Mouse (Mus musculus): ENCODE results near the gene Hoxa6. TPM values are rescaled to one million over a fixed set of nuclear protein-coding genes. Genes with fewer than 3 reads are reported as not detected.
A peak's percentile ranks its signal among the peaks of the same experiment; 100 is the strongest.

Gene Hoxa6
- polyA plus RNA-seq, 1 experiment from 2014 or later: not detected

- no peaks in the 10 kb centered on the region for H3K9me3 ChIP-seq (replicated peaks)
- 0 out of 2 replicates have a peak, but pooled peaks cover 11% of the 10 kb centered on the region for H3K4me1 ChIP-seq (replicated peaks)
- H3K4me3 ChIP-seq (replicated peaks): 0 out of 2 replicates have a peak overlapping the region, but pooled peaks have one; percentile 15
- H3K27ac ChIP-seq (replicated peaks): no peak overlapping the region
- peak overlapping the region; percentile 29 for H3K4me2 ChIP-seq
- H3K27me3 ChIP-seq: peaks cover 99% of the 10 kb centered on the region
- under 1% methylated on average over 36 of the region's 36 CpGs for WGBS (ENCODE audit: insufficient replicate concordance)
- no peak overlapping the region for H3K9ac ChIP-seq
- H3K36me3 ChIP-seq (replicated peaks): no peaks in the 10 kb centered on the region
- no peak for ATAC-seq (ENCODE audit: insufficient read depth)
Measured at GRCm38 (mm10) chr6:52224895-52225611, 16.5 kb upstream of the Hoxa6 start.

GRCm38 (mm10) chr6:52223939-52224760 is 15.6 kb upstream of the Hoxa6 start:
- Histone ChIP-seq H3K27me3 (peaks cover 99% of the 10 kb centered on the region), H3K4me3 (replicated peaks) (no peak overlapping the region), H3K36me3 (replicated peaks) (no peaks in the 10 kb centered on the region), H3K27ac (replicated peaks) (no peak overlapping the region), H3K4me2 (peak overlapping the region; percentile 6; the same call in 1 of the 2 replicates), H3K9ac (no peak overlapping the region), H3K4me1 (replicated peaks) (0 out of 2 replicates have a peak, but pooled peaks cover 11% of the 10 kb centered on the region), H3K9me3 (replicated peaks) (no peaks in the 10 kb centered on the region)
- no peak for ATAC-seq (ENCODE audit: insufficient read depth)
- 6% methylated on average over 24 of the region's 24 CpGs for WGBS (ENCODE audit: insufficient replicate concordance)

DNA sequence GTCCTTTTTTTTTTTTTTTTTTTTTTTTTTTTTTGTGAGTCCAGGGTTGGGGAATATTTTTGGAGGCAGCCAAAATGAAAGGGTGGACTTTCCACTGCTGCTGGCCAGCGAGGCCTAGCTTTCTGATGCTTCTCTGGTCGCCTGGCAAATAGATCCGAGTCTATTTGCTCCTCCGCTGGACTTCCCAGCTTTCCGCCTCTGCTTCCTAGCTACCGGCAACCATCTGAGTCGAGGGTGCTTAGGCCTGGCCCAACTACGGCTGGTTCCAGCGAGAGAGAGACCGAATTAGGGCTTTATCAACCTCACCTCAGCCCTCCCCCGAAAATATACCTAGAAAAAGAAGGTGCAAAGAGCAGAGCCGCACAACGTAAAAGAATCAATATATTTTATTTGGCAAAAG is 14.2 kb upstream of the Hoxa6 start:
- Histone ChIP-seq H3K27me3 (peaks cover 100% of the 10 kb centered on the region), H3K4me2 (no peak overlapping the region)

DNA sequence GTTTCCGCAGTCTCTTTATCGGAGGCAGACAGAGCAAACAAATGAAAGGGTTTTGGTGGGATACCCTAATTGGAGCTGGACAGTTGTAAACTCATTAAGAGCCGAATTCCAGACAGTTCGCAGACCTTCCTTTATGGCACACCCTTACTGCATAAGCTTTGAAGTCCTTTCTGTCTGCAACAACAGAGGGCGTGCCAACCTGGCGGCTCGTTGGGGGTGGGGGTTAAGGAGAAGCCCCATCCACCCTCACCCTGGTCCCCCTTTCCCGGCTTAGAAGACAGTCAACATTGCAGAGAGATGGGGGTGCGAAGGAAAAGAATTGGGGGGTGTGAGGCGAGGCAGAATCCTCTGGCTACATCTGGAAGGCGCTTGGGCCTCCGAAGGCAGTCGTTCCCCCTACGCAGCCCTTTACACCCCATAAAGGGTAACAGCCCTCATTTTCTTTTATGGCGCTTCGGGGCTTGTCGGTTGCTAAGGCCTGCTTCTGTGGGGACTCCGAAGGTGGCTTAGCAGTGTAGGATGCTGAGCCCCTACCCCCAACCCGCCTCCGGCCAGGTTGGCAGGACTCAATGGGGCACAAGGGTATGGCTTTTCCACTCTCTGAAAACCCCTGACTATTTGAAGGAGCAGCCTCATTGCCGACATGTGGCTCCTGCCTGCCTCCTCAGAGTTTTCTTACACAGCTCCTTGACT is 13.6 kb upstream of the Hoxa6 start:
- H3K4me3 ChIP-seq (replicated peaks): peak overlapping the region; percentile 51
- WGBS (ENCODE audit: insufficient replicate concordance): 13% methylated on average over 21 of the region's 21 CpGs
- peaks cover 100% of the 10 kb centered on the region for H3K27me3 ChIP-seq
- no peak for ATAC-seq (ENCODE audit: insufficient read depth)
- H3K36me3 ChIP-seq (replicated peaks): no peaks in the 10 kb centered on the region
- no peak overlapping the region for H3K9ac ChIP-seq
- H3K9me3 ChIP-seq (replicated peaks): no peaks in the 10 kb centered on the region
- H3K4me1 ChIP-seq (replicated peaks): peaks cover 14% of the 10 kb centered on the region; the same call in 1 of the 2 replicates
- H3K27ac ChIP-seq (replicated peaks): no peak overlapping the region
- peak overlapping the region; percentile 69 for H3K4me2 ChIP-seq

More for the DNA sequence above, 14.2 kb upstream of the Hoxa6 start:
- 28% methylated on average over 13 of the region's 13 CpGs for WGBS (ENCODE audit: insufficient replicate concordance)
- Histone ChIP-seq H3K27ac (replicated peaks) (no peak overlapping the region), H3K4me1 (replicated peaks) (0 out of 2 replicates have a peak, but pooled peaks cover 11% of the 10 kb centered on the region), H3K4me3 (replicated peaks) (no peak overlapping the region), H3K9ac (no peak overlapping the region), H3K36me3 (replicated peaks) (no peaks in the 10 kb centered on the region), H3K9me3 (replicated peaks) (no peaks in the 10 kb centered on the region)
- ATAC-seq (ENCODE audit: insufficient read depth): no peak

GRCm38 (mm10) chr6:52221337-52221992 is 12.9 kb upstream of the Hoxa6 start, which contains the start of gene Hoxa7:
Gene Hoxa7, minus strand, starts transcription at chr6:52221854.
- H3K36me3 ChIP-seq (replicated peaks): no peaks in the 10 kb centered on the region
- no peaks in the 10 kb centered on the region for H3K9me3 ChIP-seq (replicated peaks)
- peaks cover 100% of the 10 kb centered on the region for H3K27me3 ChIP-seq
- peak within 1 kb of the TSS; percentile 51 for H3K4me3 ChIP-seq (replicated peaks)
- under 1% methylated on average over 46 of the region's 46 CpGs for WGBS (ENCODE audit: insufficient replicate concordance)
- no peak within 1 kb of the TSS for H3K9ac ChIP-seq
- H3K4me1 ChIP-seq (replicated peaks): peaks cover 19% of the 10 kb centered on the region; the same call in 1 of the 2 replicates
- peak within 1 kb of the TSS; percentile 69 for H3K4me2 ChIP-seq
- ATAC-seq (ENCODE audit: insufficient read depth): no peak
- no peak within 1 kb of the TSS for H3K27ac ChIP-seq (replicated peaks)

DNA sequence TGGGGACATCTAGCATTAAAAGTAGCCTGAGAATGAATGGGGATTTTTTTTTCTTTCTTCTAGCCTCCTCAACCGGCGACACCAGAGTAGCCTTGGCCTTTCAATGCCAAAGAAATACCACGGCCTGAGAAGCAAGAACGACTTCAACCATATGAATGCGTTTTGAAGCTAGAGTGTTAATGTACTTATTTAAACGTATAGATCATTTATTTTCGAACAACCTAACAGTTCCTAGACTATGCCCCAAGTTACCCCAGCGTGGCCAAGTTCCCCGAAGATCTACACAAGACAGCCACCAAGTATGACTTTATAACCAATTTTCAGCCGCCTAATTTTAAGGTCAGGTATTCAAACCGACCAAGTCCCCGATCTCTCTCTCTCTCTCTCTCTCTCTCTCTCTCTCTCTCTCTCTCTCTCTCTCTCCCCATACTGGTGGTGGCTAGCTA is 12.4 kb upstream of the Hoxa6 start:
- H3K36me3 ChIP-seq (replicated peaks): no peaks in the 10 kb centered on the region
- no peak for ATAC-seq (ENCODE audit: insufficient read depth)
- 4% methylated on average over 12 of the region's 12 CpGs for whole genome bisulfite sequencing (ENCODE audit: insufficient replicate concordance)
- peak overlapping the region; percentile 51 for H3K4me3 ChIP-seq (replicated peaks)
- H3K4me1 ChIP-seq (replicated peaks): peaks cover 19% of the 10 kb centered on the region; the same call in 1 of the 2 replicates
- H3K27ac ChIP-seq (replicated peaks): no peak overlapping the region
- H3K4me2 ChIP-seq: peak overlapping the region; percentile 69
- no peaks in the 10 kb centered on the region for H3K9me3 ChIP-seq (replicated peaks)
- no peak overlapping the region for H3K9ac ChIP-seq
- peaks cover 100% of the 10 kb centered on the region for H3K27me3 ChIP-seq

DNA sequence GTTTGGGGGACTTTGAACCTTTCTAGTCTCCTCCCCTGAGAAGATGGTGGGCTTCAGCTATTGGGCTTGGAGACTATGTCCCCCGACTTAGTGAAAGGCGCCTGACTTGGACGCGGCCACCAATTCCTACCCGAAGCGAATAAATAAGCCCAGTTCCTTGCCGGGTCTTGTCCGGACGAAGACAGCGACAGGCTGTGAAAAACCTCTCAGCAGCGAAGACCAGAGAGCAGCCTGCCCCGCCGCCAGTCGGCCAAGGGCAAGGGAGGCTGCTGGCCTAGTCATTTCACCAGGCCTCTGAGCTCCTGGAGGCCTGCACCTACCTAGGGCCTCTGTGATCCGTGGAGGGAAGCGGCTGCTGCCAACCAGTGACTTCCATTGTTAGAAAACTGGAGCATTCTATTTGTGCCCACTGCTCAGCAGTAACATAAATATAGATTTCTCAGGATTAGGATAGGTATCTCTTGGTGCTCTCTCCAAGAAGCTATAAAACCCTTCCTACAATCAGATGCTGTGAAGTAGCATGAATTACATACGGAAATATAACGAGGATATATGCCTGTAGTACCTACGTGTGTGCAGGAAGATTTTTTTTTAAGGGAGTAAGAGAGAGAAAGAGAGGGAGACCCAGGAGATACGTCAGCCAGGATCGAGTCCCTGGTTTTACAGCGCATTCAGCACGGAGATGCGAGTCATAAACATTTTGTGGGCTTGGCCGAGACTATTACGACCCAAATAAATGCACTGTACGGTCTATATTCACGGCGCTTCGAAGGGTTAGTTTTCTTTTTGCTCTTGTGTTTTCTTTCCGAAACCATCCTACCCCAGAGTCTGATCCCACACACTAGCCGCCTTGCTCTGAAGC is 11.7 kb upstream of the Hoxa6 start:
- 30% methylated on average over 32 of the region's 32 CpGs for WGBS (ENCODE audit: insufficient replicate concordance)
- peaks cover 19% of the 10 kb centered on the region; the same call in 1 of the 2 replicates for H3K4me1 ChIP-seq (replicated peaks)
- no peak overlapping the region for H3K9ac ChIP-seq
- H3K27ac ChIP-seq (replicated peaks): no peak overlapping the region
- peaks cover 100% of the 10 kb centered on the region for H3K27me3 ChIP-seq
- H3K36me3 ChIP-seq (replicated peaks): no peaks in the 10 kb centered on the region
- H3K4me2 ChIP-seq: no peak overlapping the region
- no peaks in the 10 kb centered on the region for H3K9me3 ChIP-seq (replicated peaks)
- H3K4me3 ChIP-seq (replicated peaks): no peak overlapping the region
- ATAC-seq (ENCODE audit: insufficient read depth): no peak

DNA sequence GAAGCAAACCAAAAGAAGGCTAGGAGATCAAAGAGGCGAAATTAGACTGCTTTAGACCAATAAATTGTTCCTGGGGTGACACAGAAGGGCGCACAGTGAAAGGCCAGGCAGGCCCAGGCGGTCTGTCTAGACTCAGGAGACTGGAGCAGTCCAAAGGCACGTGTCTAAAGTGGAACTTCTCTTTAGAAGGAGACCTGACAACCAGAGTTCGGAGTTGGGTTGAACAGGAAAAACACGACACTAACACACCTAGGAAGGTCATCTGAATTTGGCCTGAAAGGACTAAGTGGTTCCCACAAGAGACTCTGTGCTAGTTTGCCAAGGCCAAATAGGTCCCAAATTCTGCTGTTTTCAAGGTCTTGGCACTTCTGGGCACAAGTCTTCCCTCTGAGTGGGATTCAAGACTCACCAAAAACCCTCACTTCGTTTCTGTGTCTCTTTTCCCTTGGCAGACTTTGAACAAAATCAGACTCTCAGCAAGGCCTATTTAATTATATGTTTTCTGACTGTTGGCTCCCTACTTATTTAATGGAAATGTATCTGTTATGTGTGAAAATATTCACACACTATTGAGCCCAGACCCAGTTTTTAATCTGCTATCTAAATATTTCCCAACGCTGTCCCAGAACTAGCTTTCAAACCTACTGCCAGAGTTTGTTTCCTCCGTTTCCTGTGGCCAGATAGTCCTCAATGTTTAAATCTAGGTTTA is 10.9 kb upstream of the Hoxa6 start:
- peaks cover 100% of the 10 kb centered on the region for H3K27me3 ChIP-seq
- no peaks in the 10 kb centered on the region for H3K9me3 ChIP-seq (replicated peaks)
- no peak for ATAC-seq (ENCODE audit: insufficient read depth)
- H3K4me2 ChIP-seq: no peak overlapping the region
- no peak overlapping the region for H3K9ac ChIP-seq
- no peak overlapping the region for H3K27ac ChIP-seq (replicated peaks)
- no peaks in the 10 kb centered on the region for H3K36me3 ChIP-seq (replicated peaks)
- WGBS (ENCODE audit: insufficient replicate concordance): 45% methylated on average over 9 of the region's 9 CpGs
- H3K4me3 ChIP-seq (replicated peaks): no peak overlapping the region
- H3K4me1 ChIP-seq (replicated peaks): peaks cover 19% of the 10 kb centered on the region; the same call in 1 of the 2 replicates

GRCm38 (mm10) chr6:52218643-52219215 is 10.2 kb upstream of the Hoxa6 start:
- Histone ChIP-seq H3K27ac (replicated peaks) (no peak overlapping the region), H3K36me3 (replicated peaks) (no peaks in the 10 kb centered on the region), H3K9ac (no peak overlapping the region), H3K27me3 (peaks cover 100% of the 10 kb centered on the region), H3K4me1 (replicated peaks) (peaks cover 19% of the 10 kb centered on the region; the same call in 1 of the 2 replicates), H3K4me2 (no peak overlapping the region), H3K9me3 (replicated peaks) (no peaks in the 10 kb centered on the region), H3K4me3 (replicated peaks) (no peak overlapping the region)
- ATAC-seq (ENCODE audit: insufficient read depth): no peak
- 30% methylated on average over 14 of the region's 14 CpGs for WGBS (ENCODE audit: insufficient replicate concordance)

Data from liver, embryonic 15.5 days (tissue).